Mouse (Mus musculus): ENCODE data around the gene Ahcyl1. TPM values are rescaled to one million over a fixed set of nuclear protein-coding genes. Genes with fewer than 3 reads are reported as not detected.
A peak's percentile ranks its signal among the peaks of the same experiment; 100 is the strongest.

Ahcyl1 gene
- polyA plus RNA-seq, 1 experiment from 2014 or later, result 79.2 TPM

DNA sequence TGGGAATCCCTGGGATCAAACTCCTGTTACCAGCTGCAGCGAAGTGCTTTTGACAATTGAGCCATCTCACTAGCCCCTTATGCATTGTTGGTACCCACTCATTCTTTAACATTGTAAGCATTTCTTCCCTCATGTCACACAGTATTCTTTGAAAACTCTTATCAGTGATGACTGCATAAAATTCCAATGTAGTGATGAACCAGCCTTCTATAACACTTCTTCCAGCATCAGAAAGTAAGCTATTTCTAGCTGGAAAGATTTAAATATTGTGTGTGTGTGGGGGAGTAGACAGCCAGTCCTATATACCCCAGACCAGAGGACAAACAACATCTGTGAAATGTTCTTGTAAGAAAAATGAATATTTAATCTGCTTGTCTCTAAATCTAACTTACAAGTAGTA is 37.0 kb upstream of the Ahcyl1 start:
- H3K9ac ChIP-seq (ENCODE audit: low read depth, low read length), result no peak overlapping the region
- ATAC-seq (replicated peaks; ENCODE audit: low FRiP score, low read depth) (no peak), DNase-seq (ENCODE audit: low spot score) (peak; percentile 72)
- 100% methylated on average over 1 of the region's 1 CpGs for WGBS
- H3K27ac ChIP-seq, result no peak overlapping the region
- no peaks in the 10 kb centered on the region for H3K36me3 ChIP-seq (ENCODE audit: insufficient read depth, low read length)
- no peaks in the 10 kb centered on the region for H3K9me3 ChIP-seq (replicated peaks; ENCODE audit: low read length)
- H3K4me1 ChIP-seq (replicated peaks; ENCODE audit: insufficient read depth, low read length), result no peaks in the 10 kb centered on the region
- H3K4me2 ChIP-seq (ENCODE audit: low read length), result no peak overlapping the region
- H3K27me3 ChIP-seq (ENCODE audit: insufficient read depth, low read length), result no peaks in the 10 kb centered on the region
- H3K4me3 ChIP-seq (replicated peaks; ENCODE audit: low read depth, low read length), result no peak overlapping the region
- no peak for TF ChIP-seq CTCF (IDR thresholded peaks at IDR 0.05; ENCODE audit: low read depth)

DNA sequence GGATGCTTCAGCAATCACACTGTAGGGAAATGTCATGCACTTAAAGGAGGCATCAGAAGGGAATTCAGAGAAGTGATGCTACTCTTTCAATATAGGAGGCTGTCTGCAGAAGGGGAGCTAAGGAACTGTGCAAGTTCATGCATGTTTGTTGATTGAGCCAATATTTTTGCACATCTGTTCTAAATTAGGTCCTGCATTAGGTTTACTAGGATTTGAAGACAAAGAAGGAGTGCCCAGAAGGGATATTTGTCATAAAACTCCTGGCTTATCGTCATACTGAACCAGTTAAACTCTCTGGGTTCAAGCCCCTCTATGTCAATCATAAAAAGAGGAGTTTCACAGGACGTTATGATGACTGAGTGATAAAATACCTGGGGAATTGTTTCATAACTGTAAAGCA is 33.9 kb upstream of the Ahcyl1 start:
- ATAC-seq (replicated peaks; ENCODE audit: low FRiP score, low read depth), result no peak
- Histone ChIP-seq H3K4me2 (ENCODE audit: low read length) (no peak overlapping the region), H3K4me1 (replicated peaks; ENCODE audit: insufficient read depth, low read length) (no peaks in the 10 kb centered on the region), H3K9ac (ENCODE audit: low read depth, low read length) (no peak overlapping the region), H3K9me3 (replicated peaks; ENCODE audit: low read length) (no peaks in the 10 kb centered on the region), H3K27me3 (ENCODE audit: insufficient read depth, low read length) (no peaks in the 10 kb centered on the region), H3K27ac (no peak overlapping the region), H3K36me3 (ENCODE audit: insufficient read depth, low read length) (no peaks in the 10 kb centered on the region), H3K4me3 (replicated peaks; ENCODE audit: low read depth, low read length) (no peak overlapping the region)
- 72% methylated on average over 2 of the region's 2 CpGs for WGBS
- no peak for TF ChIP-seq CTCF (IDR thresholded peaks at IDR 0.05; ENCODE audit: low read depth)
- no peak for DNase-seq (ENCODE audit: low spot score)

DNA sequence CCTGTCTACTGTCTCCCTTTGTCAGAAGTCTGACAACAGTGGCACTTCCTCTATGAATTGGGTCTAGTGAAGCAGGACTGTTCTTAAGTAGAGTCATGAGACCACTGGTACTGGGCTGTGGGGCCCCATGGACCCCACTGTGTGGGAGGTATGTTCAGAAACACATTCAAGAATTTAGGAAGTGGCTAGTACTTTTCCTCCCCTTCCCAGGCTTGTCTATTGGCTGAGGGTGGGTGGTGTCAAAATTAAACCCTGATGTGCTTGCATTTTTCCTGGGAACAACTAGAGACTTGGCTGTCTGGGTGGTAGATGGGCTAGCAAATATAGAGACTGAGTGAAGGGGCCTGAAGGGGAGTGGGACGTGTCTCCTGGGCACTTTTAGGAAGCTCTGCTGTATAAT is 32.1 kb upstream of the Ahcyl1 start:
- H3K4me1 ChIP-seq (replicated peaks; ENCODE audit: insufficient read depth, low read length), result no peaks in the 10 kb centered on the region
- no peak overlapping the region for H3K4me3 ChIP-seq (replicated peaks; ENCODE audit: low read depth, low read length)
- no peak overlapping the region for H3K9ac ChIP-seq (ENCODE audit: low read depth, low read length)
- TF ChIP-seq CTCF (IDR thresholded peaks at IDR 0.05; ENCODE audit: low read depth), result no peak
- no peaks in the 10 kb centered on the region for H3K27me3 ChIP-seq (ENCODE audit: insufficient read depth, low read length)
- no peak overlapping the region for H3K27ac ChIP-seq
- WGBS, result 57% methylated on average over 1 of the region's 1 CpGs
- H3K36me3 ChIP-seq (ENCODE audit: insufficient read depth, low read length), result no peaks in the 10 kb centered on the region
- DNase-seq (ENCODE audit: low spot score), result no peak
- ATAC-seq (replicated peaks; ENCODE audit: low FRiP score, low read depth), result no peak
- no peaks in the 10 kb centered on the region for H3K9me3 ChIP-seq (replicated peaks; ENCODE audit: low read length)
- H3K4me2 ChIP-seq (ENCODE audit: low read length), result no peak overlapping the region

GRCm38 (mm10) chr3:107715971-107716370 is 19.6 kb upstream of the Ahcyl1 start:
- Histone ChIP-seq H3K9ac (ENCODE audit: low read depth, low read length) (no peak overlapping the region), H3K27me3 (ENCODE audit: insufficient read depth, low read length) (no peaks in the 10 kb centered on the region), H3K27ac (no peak overlapping the region), H3K4me3 (replicated peaks; ENCODE audit: low read depth, low read length) (no peak overlapping the region), H3K9me3 (replicated peaks; ENCODE audit: low read length) (no peaks in the 10 kb centered on the region), H3K36me3 (ENCODE audit: insufficient read depth, low read length) (no peaks in the 10 kb centered on the region), H3K4me1 (replicated peaks; ENCODE audit: insufficient read depth, low read length) (no peaks in the 10 kb centered on the region), H3K4me2 (ENCODE audit: low read length) (no peak overlapping the region)
- WGBS, result 88% methylated on average over 1 of the region's 1 CpGs
- DNase-seq (ENCODE audit: low spot score) (no peak), ATAC-seq (replicated peaks; ENCODE audit: low FRiP score, low read depth) (no peak)
- no peak for TF ChIP-seq CTCF (IDR thresholded peaks at IDR 0.05; ENCODE audit: low read depth)

DNA sequence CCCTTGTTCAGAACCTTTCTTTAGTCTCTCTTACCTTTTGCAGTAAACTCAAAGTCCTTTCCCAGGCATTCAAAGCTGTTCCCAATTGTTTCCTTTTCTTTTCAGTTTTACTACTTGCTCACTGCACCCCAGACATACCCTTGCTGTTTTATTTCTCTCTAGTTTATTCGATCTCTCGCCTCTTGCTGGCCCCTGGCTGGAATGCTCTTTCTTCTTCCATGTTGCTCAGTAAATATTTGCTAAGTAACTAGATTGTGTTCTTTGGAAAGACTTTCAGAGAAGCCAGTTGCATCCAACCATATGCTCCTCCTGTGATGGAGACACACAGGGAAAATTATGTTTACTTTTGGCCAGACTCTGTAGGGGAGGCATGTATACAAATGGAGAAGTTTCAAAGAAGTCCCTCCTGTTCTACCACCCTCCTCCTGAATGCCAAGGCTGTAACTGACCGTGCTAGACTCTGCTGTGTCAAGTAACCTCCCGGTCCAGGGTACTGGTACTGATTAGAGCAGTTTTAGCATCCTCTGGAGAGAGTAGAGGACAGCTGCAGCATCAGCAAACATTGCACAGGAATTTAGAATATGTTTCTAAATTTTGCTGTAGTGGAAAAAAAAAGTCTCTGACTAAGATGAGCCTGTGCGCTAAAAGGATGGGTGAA is 18.0 kb upstream of the Ahcyl1 start:
- H3K4me2 ChIP-seq (ENCODE audit: low read length), result no peak overlapping the region
- DNase-seq (ENCODE audit: low spot score), result peak; percentile 70
- H3K4me3 ChIP-seq (replicated peaks; ENCODE audit: low read depth, low read length), result no peak overlapping the region
- no peaks in the 10 kb centered on the region for H3K4me1 ChIP-seq (replicated peaks; ENCODE audit: insufficient read depth, low read length)
- H3K27ac ChIP-seq, result no peak overlapping the region
- no peak for TF ChIP-seq CTCF (IDR thresholded peaks at IDR 0.05; ENCODE audit: low read depth)
- 42% methylated on average over 5 of the region's 5 CpGs for WGBS
- H3K9me3 ChIP-seq (replicated peaks; ENCODE audit: low read length), result no peaks in the 10 kb centered on the region
- ATAC-seq (replicated peaks; ENCODE audit: low FRiP score, low read depth), result no peak
- no peak overlapping the region for H3K9ac ChIP-seq (ENCODE audit: low read depth, low read length)
- no peaks in the 10 kb centered on the region for H3K27me3 ChIP-seq (ENCODE audit: insufficient read depth, low read length)
- no peaks in the 10 kb centered on the region for H3K36me3 ChIP-seq (ENCODE audit: insufficient read depth, low read length)

DNA sequence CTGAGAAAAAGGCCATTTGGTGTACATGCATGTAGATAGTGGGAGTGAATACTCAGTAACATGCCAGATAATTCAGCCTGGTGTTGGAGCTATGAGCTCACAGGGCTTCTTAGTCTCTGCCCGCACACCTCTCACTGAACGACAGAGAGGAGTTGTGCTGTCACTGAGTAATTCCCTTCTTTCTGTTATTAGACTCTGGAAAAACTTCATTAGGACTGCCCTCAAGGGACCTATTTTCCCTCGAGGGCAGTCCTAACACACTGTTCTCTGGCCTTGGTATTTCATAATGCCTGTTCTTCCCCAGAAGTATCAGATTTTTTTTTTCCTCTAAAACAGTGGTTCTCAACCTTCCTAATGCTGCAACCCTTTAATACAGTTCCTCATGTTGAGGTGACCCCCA is 15.7 kb upstream of the Ahcyl1 start:
- no peaks in the 10 kb centered on the region for H3K36me3 ChIP-seq (ENCODE audit: insufficient read depth, low read length)
- H3K4me1 ChIP-seq (replicated peaks; ENCODE audit: insufficient read depth, low read length), result no peaks in the 10 kb centered on the region
- no peak for DNase-seq (ENCODE audit: low spot score)
- no peak for TF ChIP-seq CTCF (IDR thresholded peaks at IDR 0.05; ENCODE audit: low read depth)
- H3K4me2 ChIP-seq (ENCODE audit: low read length), result no peak overlapping the region
- no peaks in the 10 kb centered on the region for H3K27me3 ChIP-seq (ENCODE audit: insufficient read depth, low read length)
- H3K4me3 ChIP-seq (replicated peaks; ENCODE audit: low read depth, low read length), result no peak overlapping the region
- 55% methylated on average over 3 of the region's 3 CpGs for WGBS
- ATAC-seq (replicated peaks; ENCODE audit: low FRiP score, low read depth), result no peak
- H3K9ac ChIP-seq (ENCODE audit: low read depth, low read length), result no peak overlapping the region
- no peaks in the 10 kb centered on the region for H3K9me3 ChIP-seq (replicated peaks; ENCODE audit: low read length)
- no peak overlapping the region for H3K27ac ChIP-seq

DNA sequence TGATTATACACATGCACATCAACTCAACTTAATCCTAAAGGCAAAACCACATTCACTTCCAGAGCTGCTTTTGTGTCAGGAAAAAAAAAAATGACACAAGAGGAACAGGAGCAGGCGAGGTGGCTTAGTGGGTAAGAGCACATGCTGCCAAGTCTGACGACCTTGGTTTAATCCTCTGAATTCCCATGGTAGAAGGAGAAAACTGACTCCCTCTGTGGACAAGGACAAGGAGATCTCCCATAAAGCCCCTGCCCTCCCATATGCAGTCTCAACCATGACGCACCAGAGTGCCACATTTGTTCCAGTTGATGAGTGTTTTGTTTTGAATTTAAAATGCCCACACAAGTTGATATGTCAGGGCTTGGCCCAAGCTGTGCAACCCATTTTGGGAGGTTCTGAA is 12.8 kb upstream of the Ahcyl1 start:
- WGBS, result 70% methylated on average over 3 of the region's 3 CpGs

More for the DNA sequence above, 12.8 kb upstream of the Ahcyl1 start:
- ATAC-seq (replicated peaks; ENCODE audit: low FRiP score, low read depth) (no peak), DNase-seq (ENCODE audit: low spot score) (no peak)
- H3K27ac ChIP-seq, result no peak overlapping the region
- no peaks in the 10 kb centered on the region for H3K27me3 ChIP-seq (ENCODE audit: insufficient read depth, low read length)
- H3K9ac ChIP-seq (ENCODE audit: low read depth, low read length), result no peak overlapping the region
- H3K4me1 ChIP-seq (replicated peaks; ENCODE audit: insufficient read depth, low read length), result no peaks in the 10 kb centered on the region
- H3K36me3 ChIP-seq (ENCODE audit: insufficient read depth, low read length), result no peaks in the 10 kb centered on the region
- H3K4me3 ChIP-seq (replicated peaks; ENCODE audit: low read depth, low read length), result no peak overlapping the region
- TF ChIP-seq CTCF (IDR thresholded peaks at IDR 0.05; ENCODE audit: low read depth), result no peak
- no peaks in the 10 kb centered on the region for H3K9me3 ChIP-seq (replicated peaks; ENCODE audit: low read length)
- H3K4me2 ChIP-seq (ENCODE audit: low read length), result no peak overlapping the region

Data from kidney, postnatal 0 days (tissue).